Mouse (Mus musculus) embryo, embryonic 9.5 days (tissue): Measurements from ENCODE around the gene Pnpla6.
"Not testable (repeated sequence)": the region's sequence is repeated elsewhere in the genome, so short reads cannot be mapped to it uniquely, and the experiment has no call there.

Source experiments
- DNase-seq: peaks from one replicate; pipeline ENCODE4 v3.0.0-alpha.2; 2017; ENCODE audit errors: extremely low spot score

Pnpla6 gene

GRCm38 (mm10) chr8:3576211-3576960 is 61.2 kb downstream of the Pnpla6 start:
- DNase-seq = no peak

- DNase-seq = no peak
Measured at GRCm38 (mm10) chr8:3579390-3580364, 64.5 kb downstream of the Pnpla6 start.

- not testable (repeated sequence) for DNase-seq
Measured at GRCm38 (mm10) chr8:3581961-3582360, 66.8 kb downstream of the Pnpla6 start.

GRCm38 (mm10) chr8:3586452-3586851 is 71.3 kb downstream of the Pnpla6 start:
- no peak for DNase-seq

- no peak for DNase-seq
Measured at GRCm38 (mm10) chr8:3586993-3587390, 71.8 kb downstream of the Pnpla6 start, which contains the start of gene Camsap3. Gene Camsap3, plus strand, starts transcription at chr8:3587293.

- peak; percentile 72 for DNase-seq
Measured at GRCm38 (mm10) chr8:3587391-3588257, 72.4 kb downstream of the Pnpla6 start.

- peak; percentile 27 for DNase-seq
Measured at GRCm38 (mm10) chr8:3588258-3588633, 73.1 kb downstream of the Pnpla6 start.

- DNase-seq = no peak
Measured at GRCm38 (mm10) chr8:3593470-3593869, 78.3 kb downstream of the Pnpla6 start.
